Mouse (Mus musculus): ENCODE results near the gene Timp1. TPM values are rescaled to one million over a fixed set of nuclear protein-coding genes. Genes with fewer than 3 reads are reported as not detected.

Gene Timp1
- total RNA-seq, 2 experiments from 2014 or later, result 4.9 to 6.5 TPM

Small RNA genes lying within 50 kb of the gene (microRNA-seq; reads per million reads assigned to microRNA genes)
- 0 reads per million in 2 experiments for gene Gm24824 (ENCODE audit: borderline replicate concordance in 2 of 2)
- 0 reads per million in 2 experiments for gene Mir5617 (ENCODE audit: borderline replicate concordance in 2 of 2)

Other genes starting within 250 kb of the Timp1 start
- 100 to 1,000 TPM; 134 to 145 TPM for gene Uba1, start 211.8 kb upstream of the Timp1 start, total RNA-seq (2021)
- gene Cdk16, start 182.2 kb upstream of the Timp1 start, total RNA-seq (2021), result 100 to 1,000 TPM; 124 to 132 TPM
- 1 to 10 TPM; 1.1 to 1.5 TPM for gene Usp11, start 166.3 kb upstream of the Timp1 start, total RNA-seq (2021)
- 10 to 100 TPM; 83.6 to 84.7 TPM for gene Araf, start 72.4 kb upstream of the Timp1 start, total RNA-seq (2021)
- gene Syn1, start 50.8 kb downstream of the Timp1 start, total RNA-seq (2021), result under 1 TPM in 1 of 2 experiments, not detected in 1; 0.24 TPM
- gene Cfp, start 61.4 kb downstream of the Timp1 start, total RNA-seq (2021), result 1 to 10 TPM; 3.8 to 6.5 TPM
- gene Elk1, start 80.4 kb downstream of the Timp1 start, total RNA-seq (2021), result 1 to 10 TPM; 6.7 to 7.5 TPM
- 10 to 100 TPM; 27.5 to 29.9 TPM for gene Uxt, start 91.9 kb downstream of the Timp1 start, total RNA-seq (2021)
- 1 to 10 TPM; 1.8 to 2.1 TPM for gene Zfp182, start 192.2 kb downstream of the Timp1 start, total RNA-seq (2021)
- gene Spaca5, start 198.2 kb downstream of the Timp1 start, total RNA-seq (2021), result not detected
- under 1 TPM; 0.13 to 0.72 TPM for gene Zfp300, start 219.4 kb downstream of the Timp1 start, total RNA-seq (2021)
- not detected for gene Ssxa1, start 245.7 kb downstream of the Timp1 start, total RNA-seq (2021)

All from gastrocnemius, postnatal 25 days (tissue).